Mouse (Mus musculus): ENCODE measurements around the gene Zc3hav1.

DNA sequence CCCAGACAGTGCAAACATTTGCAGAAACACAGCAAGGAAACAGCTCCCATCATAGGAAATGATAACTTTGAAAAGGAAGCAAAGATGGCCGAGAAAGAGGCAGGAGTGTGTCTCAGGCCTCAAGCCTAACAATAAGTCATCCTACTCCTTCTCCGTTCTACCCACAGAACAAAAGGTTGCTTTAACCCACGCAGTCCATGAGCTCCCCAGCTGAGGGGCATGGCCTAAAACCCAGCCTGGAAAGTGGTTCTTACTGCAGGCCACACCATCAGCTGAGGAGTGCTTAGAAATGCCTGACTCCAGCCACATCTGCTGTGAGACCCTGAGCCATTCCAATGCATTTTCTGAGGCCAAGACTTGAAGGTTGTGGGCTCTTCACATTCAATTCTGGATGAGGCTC lies 10.8 kb downstream of the Zc3hav1 start:
- TF ChIP-seq CTCF (IDR thresholded peaks at IDR 0.05; ENCODE audit: extremely low read depth, insufficient read length, insufficient replicate concordance, low read depth, low read length) (no peak), POLR2A (IDR thresholded peaks at IDR 0.05; ENCODE audit: low read depth, low read length) (no peak)

All from small intestine, adult 2 months (tissue).